Mouse (Mus musculus) heart, postnatal 0 days (tissue): ENCODE measurements at regions not wholly inside any gene's neighbourhood (a gene's known extent, or its start where the extent isn't known, plus 50 kb on each side); places are given as distances from the start of the nearest gene placed in this dataset.

Source experiments
- ATAC-seq: fragments of 200-750 bp; cut with Nextera tagmentation; 2 replicates; pipeline ENCODE4 v1.8.0; 2017; ENCODE audit warnings: low read depth, moderate number of reproducible peaks, moderate library complexity; ENCODE audit not compliant: insufficient read depth
- DNase-seq: peaks from one replicate; pipeline ENCODE4 v3.0.0-alpha.2; 2016; ENCODE audit warnings: low spot score
- H3K27ac ChIP-seq: fragments of 300-500 bp; sonication (generic); 2 replicates; pipeline ENCODE4 v1.5.1; 2014; ENCODE audit warnings: low read depth, mild to moderate bottlenecking
- H3K27me3 ChIP-seq: fragments of 300-500 bp; sonication (generic); 2 replicates; pipeline ENCODE4 v1.6.1; 2014; ENCODE audit warnings: low read length, mixed read lengths; ENCODE audit not compliant: control insufficient read depth, insufficient read depth
- H3K36me3 ChIP-seq: fragments of 300-500 bp; sonication (generic); replicated peaks from 2 replicates; pipeline ENCODE4 v1.6.1; 2014; ENCODE audit warnings: low read length, mixed read lengths; ENCODE audit not compliant: control insufficient read depth, insufficient read depth
- H3K4me1 ChIP-seq: fragments of 300-500 bp; sonication (generic); 2 replicates; pipeline ENCODE4 v1.6.1; 2014; ENCODE audit warnings: antibody characterized with exemption; ENCODE audit not compliant: control insufficient read depth, insufficient read depth
- H3K4me2 ChIP-seq: fragments of 300-500 bp; sonication (generic); 2 replicates; pipeline ENCODE4 v1.6.1; 2014; ENCODE audit warnings: low read depth, mild to moderate bottlenecking, low read length, moderate library complexity
- H3K4me3 ChIP-seq: fragments of 300-500 bp; sonication (generic); 2 replicates; pipeline ENCODE4 v1.5.1; 2014; ENCODE audit warnings: low read depth, low read length
- H3K9ac ChIP-seq: fragments of 300-500 bp; sonication (generic); replicated peaks from 2 replicates; pipeline ENCODE4 v1.6.1; 2014; ENCODE audit warnings: low read depth, low read length, mixed read lengths
- H3K9me3 ChIP-seq: fragments of 300-500 bp; sonication (generic); replicated peaks from 2 replicates; pipeline ENCODE4 v1.6.1; 2016; ENCODE audit warnings: low read length; ENCODE audit not compliant: control insufficient read depth
- CTCF ChIP-seq: IDR thresholded peaks from 2 replicates; pipeline ENCODE4 v1.5.1; 2016; ENCODE audit warnings: antibody characterized with exemption, control low read depth, low read depth
- EP300 ChIP-seq: IDR thresholded peaks from 2 replicates; pipeline ENCODE4 v1.6.1; 2016; ENCODE audit warnings: antibody characterized with exemption, low read depth
- WGBS: fragments of 180-500 bp; shearing (Covaris S2); extraction: QIAGEN DNeasy Blood & Tissue Kit; methylation state at CpG from one replicate; pipeline ENCODE4 v1.1.7; 2014; 5-methylcytosine and 5-hydroxymethylcytosine counted together

DNA sequence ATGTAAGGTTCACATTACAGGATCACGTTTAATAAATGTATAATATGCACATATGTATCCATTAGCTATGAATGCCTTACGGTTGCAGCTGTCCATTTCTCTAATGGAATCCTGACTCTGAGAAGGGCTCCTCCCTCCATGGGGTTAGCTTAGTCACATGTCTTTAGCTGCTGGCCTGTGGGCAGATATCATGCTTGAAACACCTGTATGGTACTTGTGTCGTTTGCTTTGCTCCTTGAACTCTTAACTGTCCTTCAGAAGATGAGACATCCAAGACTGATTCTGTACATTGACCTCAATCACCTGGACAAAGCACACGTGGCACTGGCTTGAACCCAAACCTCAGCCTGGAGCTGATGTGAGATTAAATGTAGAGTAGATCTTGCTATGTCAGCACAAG lies 128.3 kb upstream of the 4930583I09Rik start:
- H3K27me3 ChIP-seq, result no peaks in the 10 kb centered on the region
- H3K9ac ChIP-seq, result no peak overlapping the region
- H3K4me3 ChIP-seq, result no peak overlapping the region
- TF ChIP-seq EP300 (no peak), CTCF (no peak)
- no peaks in the 10 kb centered on the region for H3K9me3 ChIP-seq
- no peaks in the 10 kb centered on the region for H3K36me3 ChIP-seq
- no peak overlapping the region for H3K27ac ChIP-seq
- no peak for ATAC-seq
- no peak for DNase-seq
- H3K4me2 ChIP-seq, result no peak overlapping the region
- no peaks in the 10 kb centered on the region for H3K4me1 ChIP-seq
- WGBS, result 75% methylated on average over 4 of the region's 4 CpGs

DNA sequence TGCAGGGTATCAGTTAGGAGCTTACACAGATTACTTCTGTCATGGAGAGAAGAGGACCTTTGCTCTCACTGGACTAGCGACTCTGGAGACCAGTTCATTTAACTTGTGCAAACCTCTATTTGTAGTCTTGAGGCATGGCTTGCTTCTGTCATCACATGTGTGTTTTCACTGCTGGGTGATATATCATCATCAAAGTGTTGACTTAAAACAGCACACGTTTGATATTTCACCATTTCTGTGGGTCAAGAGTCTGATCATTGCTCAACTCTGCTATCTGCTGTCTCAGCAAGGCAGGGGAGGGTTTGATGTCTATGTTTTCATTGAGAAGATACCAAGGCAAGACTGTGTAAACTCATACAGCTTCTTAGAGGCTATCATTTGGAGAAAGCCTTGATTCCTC lies 126.0 kb upstream of the 4930583I09Rik start:
- Histone ChIP-seq H3K4me1 (no peaks in the 10 kb centered on the region), H3K9me3 (no peaks in the 10 kb centered on the region), H3K4me3 (no peak overlapping the region), H3K36me3 (no peaks in the 10 kb centered on the region), H3K4me2 (no peak overlapping the region), H3K27ac (no peak overlapping the region), H3K9ac (no peak overlapping the region), H3K27me3 (no peaks in the 10 kb centered on the region)
- WGBS, result 31% methylated on average over 2 of the region's 2 CpGs
- TF ChIP-seq EP300, result no peak
- TF ChIP-seq CTCF, result no peak
- no peak for DNase-seq
- no peak for ATAC-seq

DNA sequence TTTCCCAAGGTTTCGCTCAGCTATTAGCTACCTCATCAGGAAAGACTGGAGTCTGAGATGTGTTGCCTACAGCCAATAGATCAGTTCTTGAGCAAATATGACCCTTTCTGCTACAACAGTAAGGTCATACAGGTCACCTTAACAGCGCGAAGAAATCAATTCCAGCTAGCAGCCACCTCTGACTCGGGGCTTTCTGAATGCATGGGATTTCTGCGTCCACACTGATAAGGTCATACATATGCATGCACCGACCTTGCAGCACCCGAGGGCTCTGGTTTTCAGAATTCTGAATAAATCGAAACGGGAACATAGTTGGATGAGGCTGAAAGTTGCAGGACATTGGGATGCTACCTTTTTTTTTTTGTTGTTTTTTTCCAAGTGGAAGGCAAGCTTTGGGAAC lies 121.6 kb upstream of the 4930583I09Rik start:
- Histone ChIP-seq H3K9me3 (no peaks in the 10 kb centered on the region), H3K4me2 (no peak overlapping the region), H3K4me3 (no peak overlapping the region), H3K4me1 (no peaks in the 10 kb centered on the region), H3K36me3 (no peaks in the 10 kb centered on the region), H3K27me3 (no peaks in the 10 kb centered on the region), H3K9ac (no peak overlapping the region), H3K27ac (no peak overlapping the region)
- WGBS, result 80% methylated on average over 9 of the region's 9 CpGs
- TF ChIP-seq EP300 (no peak), CTCF (no peak)
- DNase-seq, result no peak
- ATAC-seq, result no peak

DNA sequence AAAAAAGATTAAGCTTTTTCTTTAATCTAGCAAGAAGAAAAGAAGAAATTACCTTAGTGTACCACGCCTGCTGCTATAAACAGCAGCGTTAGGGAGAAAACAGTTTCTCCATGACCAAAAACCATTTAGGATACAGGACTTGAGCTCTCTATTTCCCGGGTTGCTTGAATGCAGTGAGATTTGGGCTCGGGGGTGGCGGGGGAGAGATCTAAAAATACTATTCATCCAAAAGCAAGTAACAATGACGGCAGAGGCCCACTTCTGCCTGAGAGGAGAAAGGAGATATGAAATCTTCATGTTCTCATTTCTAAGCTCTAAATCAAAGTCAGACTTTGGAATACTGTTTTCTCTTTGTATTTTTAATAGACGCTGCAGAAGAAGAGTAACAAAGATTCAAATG lies 120.6 kb upstream of the 4930583I09Rik start:
- H3K36me3 ChIP-seq, result no peaks in the 10 kb centered on the region
- TF ChIP-seq CTCF (no peak), EP300 (no peak)
- WGBS, result 52% methylated on average over 7 of the region's 7 CpGs
- H3K27ac ChIP-seq, result no peak overlapping the region
- H3K9ac ChIP-seq, result no peak overlapping the region
- DNase-seq (no peak), ATAC-seq (no peak)
- no peaks in the 10 kb centered on the region for H3K27me3 ChIP-seq
- no peak overlapping the region for H3K4me3 ChIP-seq
- H3K9me3 ChIP-seq, result no peaks in the 10 kb centered on the region
- H3K4me2 ChIP-seq, result no peak overlapping the region
- H3K4me1 ChIP-seq, result no peaks in the 10 kb centered on the region

DNA sequence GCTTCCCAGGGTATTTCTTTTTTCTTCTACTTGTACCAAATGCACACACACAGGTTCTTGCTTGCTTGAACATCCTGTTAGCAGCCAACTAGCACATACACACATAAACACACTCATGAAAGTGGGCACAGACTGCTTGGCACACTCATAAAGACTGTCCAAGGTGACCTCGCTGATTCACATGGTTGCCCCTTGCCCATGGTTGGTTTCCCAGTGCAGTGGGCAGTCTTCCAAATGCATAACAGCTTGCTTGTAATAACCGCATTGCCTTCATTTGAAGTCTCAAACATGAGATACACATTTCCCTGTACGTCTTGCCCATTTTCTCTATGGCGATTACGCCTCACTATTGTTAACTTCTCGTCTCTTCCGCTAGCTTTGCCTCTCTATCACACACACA lies 117.4 kb upstream of the 4930583I09Rik start:
- no peak for ATAC-seq
- no peaks in the 10 kb centered on the region for H3K9me3 ChIP-seq
- H3K9ac ChIP-seq, result no peak overlapping the region
- no peak overlapping the region for H3K4me3 ChIP-seq
- no peak overlapping the region for H3K4me2 ChIP-seq
- no peaks in the 10 kb centered on the region for H3K36me3 ChIP-seq
- H3K27me3 ChIP-seq, result no peaks in the 10 kb centered on the region
- no peak for DNase-seq
- H3K27ac ChIP-seq, result no peak overlapping the region
- TF ChIP-seq CTCF, result no peak
- TF ChIP-seq EP300, result no peak
- 93% methylated on average over 7 of the region's 7 CpGs for WGBS
- no peaks in the 10 kb centered on the region for H3K4me1 ChIP-seq

DNA sequence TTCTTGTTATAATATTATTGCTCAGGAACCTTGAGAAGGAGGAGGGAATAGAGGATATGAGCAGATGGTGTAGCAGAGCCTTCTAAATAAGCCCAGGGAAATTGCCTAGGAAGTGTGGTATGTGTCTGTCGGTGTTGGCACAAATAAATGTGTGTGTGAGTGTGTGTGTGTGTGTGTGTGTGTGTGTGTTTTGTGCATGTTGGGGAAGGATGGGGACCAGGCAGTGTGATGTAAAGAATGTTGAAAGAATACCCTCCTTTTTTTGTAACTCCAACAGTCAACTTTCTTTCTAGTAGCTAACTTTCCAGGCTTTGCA lies 115.7 kb upstream of the 4930583I09Rik start:
- no peak for TF ChIP-seq CTCF
- TF ChIP-seq EP300, result no peak
- DNase-seq, result no peak
- ATAC-seq, result no peak
- Histone ChIP-seq H3K9ac (no peak overlapping the region), H3K27ac (no peak overlapping the region), H3K4me2 (no peak overlapping the region), H3K36me3 (no peaks in the 10 kb centered on the region), H3K27me3 (no peaks in the 10 kb centered on the region), H3K4me3 (no peak overlapping the region), H3K4me1 (no peaks in the 10 kb centered on the region), H3K9me3 (no peaks in the 10 kb centered on the region)
- 75% methylated on average over 1 of the region's 1 CpGs for WGBS
